Comparison of ENCODE assay signal across 9 mouse cellular contexts in the genomic region with DNA sequence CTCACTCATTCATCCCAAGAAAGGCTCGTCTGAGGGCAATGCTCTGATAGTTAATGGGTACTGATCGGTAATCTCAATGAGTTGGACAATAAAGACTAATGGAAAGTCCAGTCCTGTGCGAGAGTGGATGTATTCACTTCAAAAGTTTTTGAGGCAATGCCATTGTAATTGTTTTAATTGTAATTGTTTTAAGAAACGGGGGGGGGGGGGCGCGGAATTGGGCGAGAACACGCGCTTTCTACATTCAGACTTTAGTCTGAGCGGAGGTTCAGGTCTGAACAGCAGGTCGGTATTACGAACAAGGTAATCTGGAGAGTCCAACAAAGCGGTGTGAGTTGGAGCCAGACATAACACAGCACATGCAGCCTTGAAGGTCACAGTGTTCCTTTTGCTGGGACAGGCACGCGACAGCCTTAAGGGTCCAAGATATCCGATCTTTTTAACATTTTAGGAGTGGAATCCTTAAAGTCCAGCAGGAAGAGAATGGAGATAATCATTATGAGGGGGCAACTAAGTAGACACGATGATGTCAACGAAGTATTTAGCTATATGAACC. TPM values are rescaled to one million over a fixed set of nuclear protein-coding genes. Genes with fewer than 3 reads are reported as not detected.
A peak's percentile ranks its signal among the peaks of the same experiment; 100 is the strongest.
DNase-seq lines count a peak whose midpoint lies in the region; ATAC-seq and TF ChIP-seq lines count a peak whose summit lies in the region.
"Had no signal": no experiment of that assay in that cellular context is flagged by ENCODE, and none has a peak within 500 bp of the region (broad histone marks: within the 10 kb centered on the region; RNA-seq: fewer than 3 reads in every experiment).

No protein-coding gene starts in this region.

- no peak for TF ChIP-seq EP300 in heart, postnatal 0 days (IDR thresholded peaks at IDR 0.05; ENCODE audit: low read depth)

- peaks cover 13% of the 10 kb centered on the region for H3K36me3 ChIP-seq in heart, postnatal 0 days (replicated peaks; ENCODE audit: control insufficient read depth, insufficient read depth, low read length)
- H3K36me3 ChIP-seq in limb, embryonic 13.5 days, result peaks cover 18% of the 10 kb centered on the region

- H3K9me3 ChIP-seq in heart, postnatal 0 days (replicated peaks; ENCODE audit: control insufficient read depth, low read length), result no peaks in the 10 kb centered on the region
- H3K9me3 ChIP-seq in limb, embryonic 13.5 days, result no peaks in the 10 kb centered on the region

- H3K27me3 ChIP-seq in heart, postnatal 0 days (ENCODE audit: control insufficient read depth, insufficient read depth, low read length), result no peaks in the 10 kb centered on the region
- H3K27me3 ChIP-seq in limb, embryonic 13.5 days, result no peaks in the 10 kb centered on the region

- peak overlapping the region; percentile 92; the same call in 1 of the 2 replicates for H3K9ac ChIP-seq in heart, postnatal 0 days (replicated peaks; ENCODE audit: low read depth, low read length)
- peak overlapping the region; percentile 93 for H3K9ac ChIP-seq in limb, embryonic 13.5 days

- WGBS in heart, postnatal 0 days, result 3% methylated on average over 18 of the region's 18 CpGs
- 3% methylated on average over 18 of the region's 18 CpGs for WGBS in limb, embryonic 13.5 days
- WGBS in olfactory bulb, adult 2 months, result 4% methylated on average over 18 of the region's 18 CpGs

- H3K4me3 ChIP-seq in heart, postnatal 0 days (ENCODE audit: low read depth, low read length), result peak overlapping the region; percentile 82
- H3K4me3 ChIP-seq in limb, embryonic 13.5 days, result peak overlapping the region; percentile 81
- peak overlapping the region; percentile 99 for H3K4me3 ChIP-seq in olfactory bulb, adult 2 months (ENCODE audit: insufficient read depth, low read depth, low read length)

- peak overlapping the region; percentile 96 for H3K27ac ChIP-seq in heart, postnatal 0 days (ENCODE audit: low read depth)
- H3K27ac ChIP-seq in limb, embryonic 13.5 days, result peak overlapping the region; percentile 96
- H3K27ac ChIP-seq in olfactory bulb, adult 2 months (ENCODE audit: insufficient read depth, low read depth, low read length), result no peak overlapping the region

- peak overlapping the region; percentile 66 for H3K4me2 ChIP-seq in heart, postnatal 0 days (ENCODE audit: low read depth, low read length)
- peak overlapping the region; percentile 75 for H3K4me2 ChIP-seq in limb, embryonic 13.5 days (replicated peaks)

- ATAC-seq in heart, postnatal 0 days (ENCODE audit: insufficient read depth, low read depth), result no peak
- no peak for ATAC-seq in limb, embryonic 13.5 days (ENCODE audit: low FRiP score, low read depth)
- no peak for ATAC-seq in frontal cortex, adult (ENCODE audit: low TSS enrichment)

- TF ChIP-seq POLR2A in olfactory bulb, adult 2 months (IDR thresholded peaks at IDR 0.05; ENCODE audit: insufficient read depth, low read depth, low read length), result no peak

- DNase-seq in cerebellum, adult 9-11 months, result peak; percentile 25
- DNase-seq in cerebellum, adult 11 months, result no peak
- peak; percentile 4 for DNase-seq in brain, embryonic 18.5 days (ENCODE audit: low read depth, low spot score)
- DNase-seq in heart, postnatal 0 days (ENCODE audit: low spot score), result peak; percentile 45
- DNase-seq in natural killer cell, adult 2 months (ENCODE audit: low spot score in 2 of 2), result no peak

- H3K4me1 ChIP-seq in heart, postnatal 0 days (ENCODE audit: control insufficient read depth, insufficient read depth), result 0 out of 2 replicates have a peak, but pooled peaks cover 13% of the 10 kb centered on the region
- peaks cover 16% of the 10 kb centered on the region for H3K4me1 ChIP-seq in limb, embryonic 13.5 days
- H3K4me1 ChIP-seq in olfactory bulb, adult 2 months (ENCODE audit: control insufficient read depth, insufficient read depth, low read length), result peaks cover 6% of the 10 kb centered on the region

- TF ChIP-seq CTCF in heart, postnatal 0 days (IDR thresholded peaks at IDR 0.05; ENCODE audit: low read depth), result no peak
- no peak for TF ChIP-seq CTCF in olfactory bulb, adult 2 months (IDR thresholded peaks at IDR 0.05; ENCODE audit: insufficient read depth, low read depth, low read length)

RNA-seq across cellular contexts. Expression of a gene that starts 1.0 kb away (rescaled TPM):
- 21.2 and 24.2 TPM in 2 replicates for total RNA-seq in heart, postnatal 0 days (2014; rRNA removed; ENCODE audit: low replicate concordance)
- 13.6 and 15.5 TPM in 2 replicates for polyA plus RNA-seq in heart, postnatal 0 days (2015; fragmentation: Nextera tagmentation; extraction: Ambion mirVana)
- 41.3 and 42.3 TPM in 2 replicates for polyA plus RNA-seq in limb, embryonic 13.5 days (2015; fragmentation: Nextera tagmentation; extraction: Ambion mirVana)
- polyA plus RNA-seq in olfactory bulb, adult 2 months (2012; ENCODE audit: insufficient read depth, insufficient read length, low replicate concordance, missing spikeins), result not detected in 2 replicates

RNA-seq across cellular contexts. Expression of a gene that starts 36.0 kb away (rescaled TPM):
- 0.70 and 1.5 TPM in 2 replicates for total RNA-seq in heart, postnatal 0 days (2014; rRNA removed; ENCODE audit: low replicate concordance)
- polyA plus RNA-seq in heart, postnatal 0 days (2015; fragmentation: Nextera tagmentation; extraction: Ambion mirVana), result 0.56 and 0.67 TPM in 2 replicates
- polyA plus RNA-seq in limb, embryonic 13.5 days (2015; fragmentation: Nextera tagmentation; extraction: Ambion mirVana), result 2.3 and 2.8 TPM in 2 replicates
- not detected in 2 replicates for polyA plus RNA-seq in olfactory bulb, adult 2 months (2012; ENCODE audit: insufficient read depth, insufficient read length, low replicate concordance, missing spikeins)

RNA-seq across cellular contexts. Expression of a gene that starts 38.4 kb away (rescaled TPM):
- not detected in 2 replicates for total RNA-seq in heart, postnatal 0 days (2014; rRNA removed; ENCODE audit: low replicate concordance)
- polyA plus RNA-seq in heart, postnatal 0 days (2015; fragmentation: Nextera tagmentation; extraction: Ambion mirVana), result not detected in 2 replicates
- polyA plus RNA-seq in limb, embryonic 13.5 days (2015; fragmentation: Nextera tagmentation; extraction: Ambion mirVana), result not detected in 2 replicates
- polyA plus RNA-seq in olfactory bulb, adult 2 months (2012; ENCODE audit: insufficient read depth, insufficient read length, low replicate concordance, missing spikeins), result not detected in 2 replicates
- polyA plus RNA-seq: large intestine, adult 2 months had no signal

RNA-seq across cellular contexts. Expression of a gene that starts 44.1 kb away (rescaled TPM):
- not detected in 2 replicates for total RNA-seq in heart, postnatal 0 days (2014; rRNA removed; ENCODE audit: low replicate concordance)
- not detected in 2 replicates for polyA plus RNA-seq in heart, postnatal 0 days (2015; fragmentation: Nextera tagmentation; extraction: Ambion mirVana)
- polyA plus RNA-seq in limb, embryonic 13.5 days (2015; fragmentation: Nextera tagmentation; extraction: Ambion mirVana), result not detected in 2 replicates
- polyA plus RNA-seq in olfactory bulb, adult 2 months (2012; ENCODE audit: insufficient read depth, insufficient read length, low replicate concordance, missing spikeins), result not detected in 2 replicates
- polyA plus RNA-seq: large intestine, adult 2 months had no signal

Comparison
In these comparisons a context has a peak if more than half of its experiments do, and no peak if none do; other contexts are left out.
1. DNase-seq: peak in cerebellum, adult 9-11 months (single experiment), brain, embryonic 18.5 days (single experiment) and heart, postnatal 0 days (single experiment); none in cerebellum, adult 11 months (single experiment) and natural killer cell, adult 2 months (0 of 2).
2. Peak in every context shown above with its lines, with median percentiles within 50 percentile points of each other: H3K4me3 ChIP-seq.